Mouse (Mus musculus): ENCODE measurements at regions not wholly inside any gene's neighbourhood (a gene's known extent, or its start where the extent isn't known, plus 50 kb on each side); places are given as distances from the start of the nearest gene placed in this dataset.

DNA sequence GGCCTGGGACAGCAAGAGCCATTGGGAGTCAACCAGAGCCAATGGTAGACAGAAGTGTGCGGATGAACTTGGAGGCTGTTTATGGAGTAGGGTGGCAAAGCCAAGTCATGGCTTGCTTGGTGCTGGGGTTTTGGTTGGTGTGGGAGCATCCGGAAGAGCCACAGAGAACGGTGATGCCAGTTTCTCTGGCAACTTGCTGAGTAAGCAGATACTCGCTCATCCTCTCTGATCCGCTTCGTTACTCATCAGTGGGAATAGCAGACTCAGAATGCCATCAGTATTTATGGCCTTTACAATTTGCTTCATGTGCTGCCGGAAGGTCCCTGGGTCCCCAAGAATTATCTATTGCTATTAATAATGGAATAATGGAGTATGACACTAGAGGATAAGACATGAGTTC, 1202.9 kb upstream of the A1bg start:
- in situ Hi-C loops (cut with MboI; ENCODE audit: low pct_ligation_motif_present, low pct_unique_long_range_greater_than_20kb, low sequenced_read_pairs) (no loop called here), dilution Hi-C loops (cut with MboI; ENCODE audit: extremely low pct_ligation_motif_present, extremely low pct_unique_long_range_greater_than_20kb, low sequenced_read_pairs) (no loop called here)
- Histone ChIP-seq H3K36me3 (replicated peaks in 1 of 2; ENCODE audit: control insufficient read depth in 1 of 2, insufficient read depth in 1 of 2, low read length in 1 of 2) (peaks cover 63 to 97% of the 10 kb centered on the region in 2 experiments), H3K9me3 (replicated peaks; ENCODE audit: low read length) (no peaks in the 10 kb centered on the region), H3K4me1 (ENCODE audit: control insufficient read depth in 1 of 2, insufficient read depth in 2 of 2) (peaks cover 26 to 93% of the 10 kb centered on the region in 2 experiments), H3K9ac (ENCODE audit: insufficient read depth, low read depth) (no peak overlapping the region), H3K4me3 (replicated peaks in 1 of 3; ENCODE audit: low read depth in 2 of 3, low read length in 2 of 3, poor library complexity in 1 of 3) (no peak overlapping the region), H3K4me2 (ENCODE audit: insufficient read depth, low read depth, poor library complexity, severe bottlenecking) (no peak overlapping the region), H3K79me2 (replicated peaks; ENCODE audit: control insufficient read depth, extremely low read depth, insufficient read depth, poor library complexity, severe bottlenecking) (peaks cover 96% of the 10 kb centered on the region), H3K27ac (ENCODE audit: insufficient read depth, low read depth) (no peak overlapping the region), H3K27me3 (replicated peaks) (no peaks in the 10 kb centered on the region)
- no peak for DNase-seq (ENCODE audit: extremely low read depth)
- no peak for TF ChIP-seq USF2 (conservative IDR thresholded peaks at IDR 0.05; ENCODE audit: low read depth, low read length)
- TF ChIP-seq EP300 (IDR thresholded peaks at IDR 0.05; ENCODE audit: low read length): no peak
- TF ChIP-seq MYC (IDR thresholded peaks at IDR 0.05; ENCODE audit: low read depth, low read length): no peak
- peak; percentile 88 for TF ChIP-seq MAFK (IDR thresholded peaks at IDR 0.05; ENCODE audit: insufficient replicate concordance, low read length)
- TF ChIP-seq KAT2A (IDR thresholded peaks at IDR 0.05; ENCODE audit: insufficient replicate concordance, low read length): no peak
- no peak for TF ChIP-seq GABPA (IDR thresholded peaks at IDR 0.05; ENCODE audit: insufficient replicate concordance, low read depth, low read length)

GRCm38 (mm10) chr15:62123756-62124155, 1200.9 kb upstream of the A1bg start:
- in situ Hi-C loops (cut with MboI; ENCODE audit: low pct_ligation_motif_present, low pct_unique_long_range_greater_than_20kb, low sequenced_read_pairs): no loop called here
- Histone ChIP-seq H3K9ac (ENCODE audit: insufficient read depth, low read depth) (no peak overlapping the region), H3K4me3 (replicated peaks in 1 of 3; ENCODE audit: low read depth in 2 of 3, low read length in 2 of 3, poor library complexity in 1 of 3) (no peak overlapping the region), H3K27me3 (replicated peaks) (no peaks in the 10 kb centered on the region), H3K4me1 (ENCODE audit: control insufficient read depth in 1 of 2, insufficient read depth in 2 of 2) (peaks cover 20 to 91% of the 10 kb centered on the region in 2 experiments), H3K9me3 (replicated peaks; ENCODE audit: low read length) (no peaks in the 10 kb centered on the region), H3K36me3 (replicated peaks in 1 of 2; ENCODE audit: control insufficient read depth in 1 of 2, insufficient read depth in 1 of 2, low read length in 1 of 2) (peaks cover 67 to 95% of the 10 kb centered on the region in 2 experiments), H3K79me2 (replicated peaks; ENCODE audit: control insufficient read depth, extremely low read depth, insufficient read depth, poor library complexity, severe bottlenecking) (peaks cover 95% of the 10 kb centered on the region), H3K27ac (ENCODE audit: insufficient read depth, low read depth) (no peak overlapping the region), H3K4me2 (ENCODE audit: insufficient read depth, low read depth, poor library complexity, severe bottlenecking) (no peak overlapping the region)
- no peak for DNase-seq (ENCODE audit: extremely low read depth)
- TF ChIP-seq HCFC1 (IDR thresholded peaks at IDR 0.05; ENCODE audit: low read depth, low read length) (no peak), E2F4 (IDR thresholded peaks at IDR 0.05; ENCODE audit: insufficient replicate concordance, low read depth, low read length) (no peak), CTCF (conservative IDR thresholded peaks at IDR 0.05 in 1 of 2, IDR thresholded peaks at IDR 0.05 in 1 of 2; ENCODE audit: low read depth in 2 of 2, low read length in 2 of 2) (no peak), ZC3H11A (IDR thresholded peaks at IDR 0.05; ENCODE audit: low read depth, low read length) (no peak), MAFK (IDR thresholded peaks at IDR 0.05; ENCODE audit: insufficient replicate concordance, low read length) (no peak), JUND (conservative IDR thresholded peaks at IDR 0.05; ENCODE audit: low read depth, low read length) (no peak), ZNF384 (IDR thresholded peaks at IDR 0.05; ENCODE audit: low read depth, low read length) (no peak), ZMIZ1 (IDR thresholded peaks at IDR 0.05; ENCODE audit: low read depth, low read length) (no peak), MAX (IDR thresholded peaks at IDR 0.05; ENCODE audit: low read length) (no peak), NRF1 (IDR thresholded peaks at IDR 0.05; ENCODE audit: low read depth, low read length) (no peak), BHLHE40 (IDR thresholded peaks at IDR 0.05; ENCODE audit: low read depth, low read length) (no peak), JUN (IDR thresholded peaks at IDR 0.05; ENCODE audit: insufficient read depth, low read depth, low read length) (no peak)
- dilution Hi-C loops (cut with MboI; ENCODE audit: extremely low pct_ligation_motif_present, extremely low pct_unique_long_range_greater_than_20kb, low sequenced_read_pairs): no loop called here
